Comparison of ENCODE assay signal across 28 mouse cellular contexts in the genomic region with DNA sequence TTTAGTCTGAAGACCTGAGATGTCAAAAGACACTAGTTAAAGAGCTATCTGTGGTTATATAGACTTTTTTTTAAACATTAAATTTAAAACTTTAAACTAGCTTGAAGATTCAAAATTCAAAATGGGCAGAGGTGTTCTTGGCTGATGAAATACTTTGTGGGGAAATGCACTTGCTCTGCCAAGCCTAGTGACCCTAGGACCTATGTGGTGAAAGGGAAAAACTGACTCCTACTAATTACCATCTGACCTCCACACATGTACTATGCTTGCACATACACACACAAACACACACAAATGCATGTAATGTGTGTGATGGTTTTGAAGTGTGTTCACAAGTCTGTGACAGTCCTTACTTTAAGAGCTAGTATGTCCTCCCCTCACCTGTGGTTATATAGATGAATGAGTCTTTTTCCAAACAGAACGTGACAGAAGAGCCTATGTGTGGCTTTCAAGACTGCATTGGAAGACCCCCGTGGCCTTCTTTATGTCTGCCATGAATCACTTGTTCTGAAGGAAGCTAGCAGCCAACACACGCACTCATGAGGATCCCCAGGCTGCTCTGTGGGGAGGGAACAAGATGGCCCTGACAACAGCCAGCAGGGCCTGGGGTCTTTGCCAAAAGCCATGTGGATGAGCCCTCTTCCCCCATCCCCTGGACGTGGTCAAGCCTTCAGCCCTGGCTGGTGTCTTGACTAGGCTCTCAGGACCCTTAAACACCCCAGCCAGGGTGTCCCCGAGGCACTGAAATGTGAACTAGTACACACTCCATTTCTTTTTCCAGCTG. TPM values are rescaled to one million over a fixed set of nuclear protein-coding genes. Genes with fewer than 3 reads are reported as not detected.
DNase-seq lines count a peak whose midpoint lies in the region; ATAC-seq and TF ChIP-seq lines count a peak whose summit lies in the region.
"Had no signal": no experiment of that assay in that cellular context is flagged by ENCODE, and none has a peak within 500 bp of the region (broad histone marks: within the 10 kb centered on the region; RNA-seq: fewer than 3 reads in every experiment).

No protein-coding gene starts in this region.

- no peak for TF ChIP-seq CTCF in intestine, postnatal 0 days (IDR thresholded peaks at IDR 0.05; ENCODE audit: low read depth)
- TF ChIP-seq CTCF in kidney, postnatal 0 days (IDR thresholded peaks at IDR 0.05; ENCODE audit: low read depth), result no peak
- TF ChIP-seq CTCF in kidney, adult 2 months (conservative IDR thresholded peaks at IDR 0.05; ENCODE audit: insufficient read depth, insufficient read length, low read depth, low read length), result no peak
- no peak for TF ChIP-seq CTCF in liver, adult 2 months (IDR thresholded peaks at IDR 0.05; ENCODE audit: low read depth, low read length)

- no peaks in the 10 kb centered on the region for H3K27me3 ChIP-seq in intestine, postnatal 0 days (replicated peaks; ENCODE audit: control insufficient read depth, insufficient read depth, low read length)
- no peaks in the 10 kb centered on the region for H3K27me3 ChIP-seq in intestine, embryonic 16.5 days (replicated peaks; ENCODE audit: control insufficient read depth, insufficient read depth, low read length)
- no peaks in the 10 kb centered on the region for H3K27me3 ChIP-seq in kidney, postnatal 0 days (ENCODE audit: insufficient read depth, low read length)
- H3K27me3 ChIP-seq in kidney, adult 2 months (replicated peaks; ENCODE audit: control insufficient read depth, insufficient read depth, low read length), result no peaks in the 10 kb centered on the region
- no peaks in the 10 kb centered on the region for H3K27me3 ChIP-seq in liver, adult 2 months (ENCODE audit: control insufficient read depth, insufficient read depth, low read length)
- no peaks in the 10 kb centered on the region for H3K27me3 ChIP-seq in liver, embryonic 11.5 days (replicated peaks; ENCODE audit: control insufficient read depth, insufficient read depth, low read length)
- H3K27me3 ChIP-seq: CH12.LX; forebrain, embryonic 13.5 days; heart, embryonic 12.5 days; heart, embryonic 15.5 days; hindbrain, embryonic 13.5 days; Patski had no signal

- WGBS in intestine, postnatal 0 days, result 72% methylated on average over 5 of the region's 5 CpGs
- WGBS in intestine, embryonic 16.5 days, result 66% methylated on average over 5 of the region's 5 CpGs
- WGBS in kidney, postnatal 0 days, result 50% methylated on average over 5 of the region's 5 CpGs
- WGBS in kidney, adult 2 months, result 72% methylated on average over 5 of the region's 5 CpGs
- WGBS in liver, adult 2 months, result 89% methylated on average over 5 of the region's 5 CpGs
- WGBS in liver, embryonic 11.5 days, result 71% methylated on average over 5 of the region's 5 CpGs

- no peaks in the 10 kb centered on the region for H3K36me3 ChIP-seq in intestine, postnatal 0 days (ENCODE audit: control insufficient read depth, insufficient read depth)
- H3K36me3 ChIP-seq in intestine, embryonic 16.5 days (ENCODE audit: control insufficient read depth, insufficient read depth, low read length), result no peaks in the 10 kb centered on the region
- H3K36me3 ChIP-seq in kidney, postnatal 0 days (ENCODE audit: insufficient read depth, low read length), result no peaks in the 10 kb centered on the region
- H3K36me3 ChIP-seq in kidney, adult 2 months (ENCODE audit: control insufficient read depth, insufficient read depth, low read length), result no peaks in the 10 kb centered on the region
- H3K36me3 ChIP-seq in liver, adult 2 months (ENCODE audit: control insufficient read depth, insufficient read depth, low read length), result no peaks in the 10 kb centered on the region
- no peaks in the 10 kb centered on the region for H3K36me3 ChIP-seq in liver, embryonic 11.5 days (ENCODE audit: control insufficient read depth, insufficient read depth, low read length)
- H3K36me3 ChIP-seq: forebrain, embryonic 10.5 days; G1E; heart, embryonic 12.5 days; heart, embryonic 15.5 days; hindbrain, embryonic 10.5 days; hindbrain, embryonic 13.5 days had no signal

- no peak for ATAC-seq in intestine, postnatal 0 days
- no peak for ATAC-seq in intestine, embryonic 16.5 days
- ATAC-seq in kidney, postnatal 0 days (replicated peaks; ENCODE audit: low FRiP score, low read depth), result no peak
- ATAC-seq in liver, embryonic 11.5 days (replicated peaks; ENCODE audit: low FRiP score), result no peak
- ATAC-seq: forebrain, embryonic 13.5 days; forebrain, embryonic 16.5 days; hindbrain, embryonic 16.5 days; Patski had no signal

- no peak overlapping the region for H3K4me3 ChIP-seq in intestine, postnatal 0 days (ENCODE audit: low read depth, low read length)
- no peak overlapping the region for H3K4me3 ChIP-seq in intestine, embryonic 16.5 days (ENCODE audit: low read length)
- no peak overlapping the region for H3K4me3 ChIP-seq in kidney, postnatal 0 days (replicated peaks; ENCODE audit: low read depth, low read length)
- no peak overlapping the region for H3K4me3 ChIP-seq in kidney, adult 2 months (ENCODE audit: insufficient read depth, low read depth, low read length)
- H3K4me3 ChIP-seq in liver, adult 2 months (ENCODE audit: insufficient read depth, low read depth, low read length), result no peak overlapping the region
- no peak overlapping the region for H3K4me3 ChIP-seq in liver, embryonic 11.5 days (ENCODE audit: low read depth, low read length)
- H3K4me3 ChIP-seq: forebrain, embryonic 10.5 days; forebrain, embryonic 13.5 days; heart, embryonic 12.5 days; heart, embryonic 15.5 days; hindbrain, embryonic 10.5 days; hindbrain, embryonic 13.5 days had no signal

- H3K4me2 ChIP-seq in intestine, postnatal 0 days (replicated peaks; ENCODE audit: low read depth), result no peak overlapping the region
- no peak overlapping the region for H3K4me2 ChIP-seq in intestine, embryonic 16.5 days (ENCODE audit: low read depth, low read length)
- H3K4me2 ChIP-seq in kidney, postnatal 0 days (ENCODE audit: low read length), result no peak overlapping the region
- H3K4me2 ChIP-seq in liver, embryonic 11.5 days, result no peak overlapping the region
- H3K4me2 ChIP-seq: forebrain, embryonic 13.5 days; heart, embryonic 12.5 days; heart, embryonic 15.5 days; hindbrain, embryonic 13.5 days had no signal

- H3K4me1 ChIP-seq in intestine, postnatal 0 days (replicated peaks; ENCODE audit: control insufficient read depth, insufficient read depth, low read length), result peaks cover 13% of the 10 kb centered on the region; the same call in 1 of the 2 replicates
- H3K4me1 ChIP-seq in intestine, embryonic 16.5 days (ENCODE audit: control insufficient read depth, insufficient read depth, low read length), result peaks cover 17% of the 10 kb centered on the region
- H3K4me1 ChIP-seq in kidney, postnatal 0 days (replicated peaks; ENCODE audit: insufficient read depth, low read length), result 0 out of 2 replicates have a peak, but pooled peaks cover 4% of the 10 kb centered on the region
- H3K4me1 ChIP-seq in kidney, adult 2 months (ENCODE audit: control insufficient read depth, insufficient read depth, low read length), result 0 out of 2 replicates have a peak, but pooled peaks cover 2% of the 10 kb centered on the region
- H3K4me1 ChIP-seq in liver, adult 2 months (ENCODE audit: control insufficient read depth, insufficient read depth, low read length), result peaks cover 24% of the 10 kb centered on the region
- no peaks in the 10 kb centered on the region for H3K4me1 ChIP-seq in liver, embryonic 11.5 days (replicated peaks; ENCODE audit: control insufficient read depth, insufficient read depth, low read length)
- H3K4me1 ChIP-seq: forebrain, embryonic 13.5 days; hindbrain, embryonic 13.5 days had no signal

- no peaks in the 10 kb centered on the region for H3K9me3 ChIP-seq in intestine, postnatal 0 days (ENCODE audit: control insufficient read depth)
- no peaks in the 10 kb centered on the region for H3K9me3 ChIP-seq in intestine, embryonic 16.5 days (ENCODE audit: control insufficient read depth, low read length)
- H3K9me3 ChIP-seq in kidney, postnatal 0 days (replicated peaks; ENCODE audit: low read length), result no peaks in the 10 kb centered on the region
- H3K9me3 ChIP-seq in liver, embryonic 11.5 days (ENCODE audit: control insufficient read depth, low read length), result no peaks in the 10 kb centered on the region
- H3K9me3 ChIP-seq: forebrain, embryonic 10.5 days; forebrain, embryonic 13.5 days; G1E; heart, embryonic 12.5 days; heart, embryonic 15.5 days; hindbrain, embryonic 10.5 days; hindbrain, embryonic 13.5 days had no signal

- H3K79me2 ChIP-seq in liver, adult 2 months (ENCODE audit: control insufficient read depth, insufficient read depth, low read length), result no peaks in the 10 kb centered on the region

- TF ChIP-seq POLR2A in kidney, adult 2 months (IDR thresholded peaks at IDR 0.05; ENCODE audit: low read depth, low read length), result no peak
- no peak for TF ChIP-seq POLR2A in liver, adult 2 months (IDR thresholded peaks at IDR 0.05; ENCODE audit: extremely low read depth, insufficient read depth, low read length)

- no peak overlapping the region for H3K9ac ChIP-seq in intestine, postnatal 0 days (ENCODE audit: low read depth, low read length)
- H3K9ac ChIP-seq in intestine, embryonic 16.5 days (ENCODE audit: low read depth, low read length), result no peak overlapping the region
- H3K9ac ChIP-seq in kidney, postnatal 0 days (ENCODE audit: low read depth, low read length), result no peak overlapping the region
- H3K9ac ChIP-seq in liver, adult 2 months (ENCODE audit: low read depth, low read length), result no peak overlapping the region
- H3K9ac ChIP-seq in liver, embryonic 11.5 days (ENCODE audit: low read depth, low read length), result no peak overlapping the region
- H3K9ac ChIP-seq: forebrain, embryonic 13.5 days; heart, embryonic 12.5 days; heart, embryonic 15.5 days; hindbrain, embryonic 13.5 days had no signal

- peak overlapping the region; percentile 50; the same call in 1 of the 2 replicates for H3K27ac ChIP-seq in intestine, postnatal 0 days (ENCODE audit: low read depth, low read length)
- no peak overlapping the region for H3K27ac ChIP-seq in intestine, embryonic 16.5 days (ENCODE audit: low read length)
- H3K27ac ChIP-seq in kidney, postnatal 0 days, result no peak overlapping the region
- no peak overlapping the region for H3K27ac ChIP-seq in kidney, adult 2 months (ENCODE audit: insufficient read depth, low read depth, low read length)
- no peak overlapping the region for H3K27ac ChIP-seq in liver, adult 2 months (replicated peaks; ENCODE audit: insufficient read depth, low read depth, low read length)
- no peak overlapping the region for H3K27ac ChIP-seq in liver, embryonic 11.5 days (ENCODE audit: low read depth, low read length)
- H3K27ac ChIP-seq: forebrain, embryonic 10.5 days; forebrain, embryonic 13.5 days; heart, embryonic 15.5 days; hindbrain, embryonic 10.5 days; hindbrain, embryonic 13.5 days had no signal

- peak; percentile 45 for DNase-seq in kidney, postnatal 0 days (ENCODE audit: low spot score)
- no peak for DNase-seq in kidney, adult 2 months
- DNase-seq in liver, adult 2 months (ENCODE audit: extremely low read depth, low read depth, low spot score), result peak; percentile 82
- no peak for DNase-seq in liver, embryonic 11.5 days (ENCODE audit: low spot score)
- DNase-seq: adrenal gland, postnatal 10 days; adrenal gland, postnatal 36 days; B cell, adult 2 months; cerebellum, adult 18-20 months; cerebellum, adult 9-10 months; cerebellum, postnatal 14 days; gastrocnemius, postnatal 10 days; gastrocnemius, postnatal 36 days; heart, postnatal 10 days; heart, postnatal 36 days had no signal

RNA-seq across cellular contexts. Expression of a gene that starts 11.5 kb away (rescaled TPM):
- polyA plus RNA-seq in intestine, postnatal 0 days (2015; fragmentation: Nextera tagmentation; extraction: Ambion mirVana), result 16.1 and 18.0 TPM in 2 replicates
- 5.2 and 7.6 TPM in 2 replicates for polyA plus RNA-seq in intestine, embryonic 16.5 days (2015; fragmentation: Nextera tagmentation; extraction: Ambion mirVana)
- 1.8 and 2.2 TPM in 2 replicates for polyA plus RNA-seq in kidney, postnatal 0 days (2015; fragmentation: Nextera tagmentation; extraction: Ambion mirVana)
- polyA plus RNA-seq in kidney, adult 2 months (2012; rRNA removed), result 7.8 and 10.1 TPM in 2 replicates
- total RNA-seq in liver, adult 2 months (2014; rRNA removed), result 1.2 and 1.6 TPM in 2 replicates
- polyA plus RNA-seq in liver, adult 2 months (2012; rRNA removed), result 3.4 and 3.9 TPM in 2 replicates
- polyA plus RNA-seq in liver, embryonic 11.5 days (2014; fragmentation: Nextera tagmentation; extraction: Ambion mirVana), result 0.44 and 0.51 TPM in 2 replicates
- total RNA-seq: adrenal gland, postnatal 36 days; CH12.LX; gastrocnemius, postnatal 36 days; granulocyte monocyte progenitor cell, adult 5-6 weeks had no signal
- polyA plus RNA-seq: forebrain, embryonic 13.5 days; forebrain, embryonic 16.5 days; G1E; hindbrain, embryonic 13.5 days; hindbrain, embryonic 16.5 days had no signal

RNA-seq across cellular contexts. Expression of a gene that starts 60.0 kb away (rescaled TPM):
- polyA plus RNA-seq in intestine, postnatal 0 days (2015; fragmentation: Nextera tagmentation; extraction: Ambion mirVana), result 39.2 and 40.9 TPM in 2 replicates
- 115 and 116 TPM in 2 replicates for polyA plus RNA-seq in intestine, embryonic 16.5 days (2015; fragmentation: Nextera tagmentation; extraction: Ambion mirVana)
- 140 and 154 TPM in 2 replicates for polyA plus RNA-seq in kidney, postnatal 0 days (2015; fragmentation: Nextera tagmentation; extraction: Ambion mirVana)
- 46.0 and 50.7 TPM in 2 replicates for polyA plus RNA-seq in kidney, adult 2 months (2012; rRNA removed)
- 7.1 and 10.7 TPM in 2 replicates for total RNA-seq in liver, adult 2 months (2014; rRNA removed)
- 7.3 and 9.2 TPM in 2 replicates for polyA plus RNA-seq in liver, adult 2 months (2012; rRNA removed)
- 89.0 and 95.1 TPM in 2 replicates for polyA plus RNA-seq in liver, embryonic 11.5 days (2014; fragmentation: Nextera tagmentation; extraction: Ambion mirVana)

Comparison
In these comparisons a context has a peak if more than half of its experiments do, and no peak if none do; other contexts are left out.
1. DNase-seq: peak in kidney, postnatal 0 days (single experiment) and liver, adult 2 months (single experiment); none in kidney, adult 2 months (single experiment) and liver, embryonic 11.5 days (single experiment).